Mouse (Mus musculus) gastrocnemius, postnatal 25 days (tissue): ENCODE data around the gene Spem1. TPM values are rescaled to one million over a fixed set of nuclear protein-coding genes. Genes with fewer than 3 reads are reported as not detected.

Experiments
- total RNA-seq, 2 experiments: library from RNA; stranded (reverse); gene quantifications; 1 replicate in 1 of 2; 2 replicates in 1 of 2; pipeline ENCODE4 v1.2.3; 2021

Spem1 gene
- total RNA-seq, 2 experiments from 2014 or later = not detected

Other genes with a start within 250 kb of the Spem1 start
- 1 to 10 TPM; 3.4 to 3.7 TPM for gene Wrap53, start 241.9 kb downstream of the Spem1 start, total RNA-seq
- 10 to 100 TPM; 12.2 to 12.7 TPM for gene Trp53, start 241.8 kb downstream of the Spem1 start, total RNA-seq
- gene Atp1b2, start 216.2 kb downstream of the Spem1 start, total RNA-seq = 100 to 1,000 TPM; 365 to 378 TPM
- under 1 TPM in 1 of 2 experiments, not detected in 1; 0.62 TPM for gene Shbg, start 204.3 kb downstream of the Spem1 start, total RNA-seq
- 1 to 10 TPM; 2.3 to 2.8 TPM for gene Sat2, start 200.2 kb downstream of the Spem1 start, total RNA-seq
- gene Fxr2, start 189.2 kb downstream of the Spem1 start, total RNA-seq = 10 to 100 TPM; 76.0 to 77.1 TPM
- not detected for gene Sox15, start 166.9 kb downstream of the Spem1 start, total RNA-seq
- gene Mpdu1, start 159.5 kb downstream of the Spem1 start, total RNA-seq = 10 to 100 TPM in 1 of 2 experiments, 1 to 10 TPM in 1; 6.6 to 10.0 TPM
- gene Cd68, start 156.0 kb downstream of the Spem1 start, total RNA-seq = 1 to 10 TPM; 1.3 to 9.1 TPM
- gene Eif4a1, start 149.8 kb downstream of the Spem1 start, total RNA-seq = 100 to 1,000 TPM in 1 of 2 experiments, 10 to 100 TPM in 1; 99.8 to 102 TPM
- gene Senp3, start 140.1 kb downstream of the Spem1 start, total RNA-seq = 10 to 100 TPM; 19.1 to 23.5 TPM
- gene Tnfsf13, start 136.4 kb downstream of the Spem1 start, total RNA-seq = 1 to 10 TPM in 1 of 2 experiments, under 1 TPM in 1; 0.67 to 1.5 TPM
- 10 to 100 TPM in 1 of 2 experiments, 1 to 10 TPM in 1; 8.3 to 11.6 TPM for gene Tnfsf12, start 126.3 kb downstream of the Spem1 start, total RNA-seq
- gene Tnfsfm13, start 126.1 kb downstream of the Spem1 start, total RNA-seq = 1 to 10 TPM in 1 of 2 experiments, under 1 TPM in 1; 0.87 to 2.1 TPM
- gene Polr2a, start 63.5 kb downstream of the Spem1 start, total RNA-seq = 10 to 100 TPM; 24.7 to 27.5 TPM
- not detected for gene Slc35g3, start 60.2 kb downstream of the Spem1 start, total RNA-seq
- 10 to 100 TPM; 23.0 to 28.1 TPM for gene Zbtb4, start 56.3 kb downstream of the Spem1 start, total RNA-seq
- 10 to 100 TPM; 36.2 to 53.1 TPM for gene Chrnb1, start 26.2 kb downstream of the Spem1 start, total RNA-seq
- 1 to 10 TPM; 6.3 to 6.7 TPM for gene Fgf11, start 20.3 kb downstream of the Spem1 start, total RNA-seq
- under 1 TPM; 0.18 to 0.35 TPM for gene Tmem102, start 16.6 kb downstream of the Spem1 start, total RNA-seq
- gene Gm39566, start 6.9 kb downstream of the Spem1 start, total RNA-seq = not detected
- not detected for gene Spem2, start 3.7 kb downstream of the Spem1 start, total RNA-seq
- gene Nlgn2, start 15.6 kb upstream of the Spem1 start, total RNA-seq = 1 to 10 TPM; 3.1 to 3.9 TPM
- 100 to 1,000 TPM; 126 to 144 TPM for gene Tmem256, start 16.3 kb upstream of the Spem1 start, total RNA-seq
- 10 to 100 TPM; 10.8 to 13.7 TPM for gene Plscr3, start 24.2 kb upstream of the Spem1 start, total RNA-seq
- gene Tnk1, start 36.5 kb upstream of the Spem1 start, total RNA-seq = under 1 TPM in 1 of 2 experiments, not detected in 1; 0.11 TPM
- gene Tmem95, start 55.8 kb upstream of the Spem1 start, total RNA-seq = not detected
- gene Kctd11, start 59.2 kb upstream of the Spem1 start, total RNA-seq = 1 to 10 TPM; 1.7 to 2.2 TPM
- gene Acap1, start 73.4 kb upstream of the Spem1 start, total RNA-seq = under 1 TPM; 0.26 to 0.38 TPM
- gene 2810408A11Rik, start 78.8 kb upstream of the Spem1 start, total RNA-seq = not detected
- gene Neurl4, start 78.9 kb upstream of the Spem1 start, total RNA-seq = 10 to 100 TPM; 25.4 to 26.0 TPM
- 10 to 100 TPM; 34.6 to 35.2 TPM for gene Gps2, start 91.7 kb upstream of the Spem1 start, total RNA-seq
- 100 to 1,000 TPM; 417 to 422 TPM for gene Eif5a, start 99.8 kb upstream of the Spem1 start, total RNA-seq
- gene Ybx2, start 113.6 kb upstream of the Spem1 start, total RNA-seq = 10 to 100 TPM; 10.4 to 10.9 TPM
- 100 to 1,000 TPM; 306 to 340 TPM for gene Slc2a4, start 126.0 kb upstream of the Spem1 start, total RNA-seq
- gene Cldn7, start 142.6 kb upstream of the Spem1 start, total RNA-seq = under 1 TPM in 1 of 2 experiments, not detected in 1; 0.91 TPM
- gene Ctdnep1, start 159.0 kb upstream of the Spem1 start, total RNA-seq = 100 to 1,000 TPM; 195 to 205 TPM
- 10 to 100 TPM; 37.0 to 44.2 TPM for gene Elp5, start 160.3 kb upstream of the Spem1 start, total RNA-seq
- gene Gabarap, start 169.0 kb upstream of the Spem1 start, total RNA-seq = 100 to 1,000 TPM; 148 to 170 TPM
- gene Phf23, start 173.6 kb upstream of the Spem1 start, total RNA-seq = 10 to 100 TPM; 15.0 to 16.1 TPM
- 1 to 10 TPM; 3.7 to 4.1 TPM for gene Dvl2, start 178.4 kb upstream of the Spem1 start, total RNA-seq
- gene Acadvl, start 193.2 kb upstream of the Spem1 start, total RNA-seq = 100 to 1,000 TPM; 342 to 380 TPM
- 1 to 10 TPM; 5.6 to 6.9 TPM for gene Dlg4, start 194.8 kb upstream of the Spem1 start, total RNA-seq
- gene Asgr1, start 231.9 kb upstream of the Spem1 start, total RNA-seq = not detected